Mouse (Mus musculus): Measurements from ENCODE around the gene Jam2.
A peak's percentile ranks its signal among the peaks of the same experiment; 100 is the strongest.

The Jam2 gene

DNA sequence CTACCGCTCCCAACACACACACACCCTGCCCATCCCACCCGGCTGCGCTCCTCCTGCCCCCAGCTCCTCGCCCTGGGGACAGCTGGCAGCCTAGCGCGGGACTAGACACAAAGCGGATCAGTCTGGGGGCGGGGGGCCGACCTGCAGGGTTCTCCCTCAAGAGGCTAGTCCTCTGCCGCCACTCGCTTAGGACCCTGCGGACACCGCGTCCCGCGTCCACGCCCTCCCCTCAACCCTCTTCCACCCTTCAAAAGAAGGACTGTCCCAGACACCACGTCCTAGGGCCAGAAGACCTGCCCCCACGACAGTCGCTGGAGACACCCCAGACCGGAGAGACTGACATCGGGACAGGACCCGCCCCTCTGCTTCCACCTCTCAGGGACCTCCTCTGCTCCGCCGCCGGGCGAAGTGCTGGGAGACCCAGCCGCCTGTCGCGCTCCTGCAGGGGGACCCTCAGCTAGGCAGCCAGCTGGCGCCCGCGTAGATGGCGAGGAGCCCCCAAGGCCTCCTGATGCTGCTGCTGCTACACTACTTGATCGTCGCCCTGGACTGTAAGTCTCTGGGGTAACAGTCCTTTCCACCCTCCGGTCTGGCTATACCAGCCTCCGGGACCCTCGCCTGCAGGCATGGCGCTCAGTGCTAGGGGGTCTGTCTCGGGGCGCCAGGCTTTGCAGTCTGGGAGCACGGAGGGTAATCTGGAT, at the start of gene Jam2:
Gene Jam2, plus strand, starts transcription at position 121 of the 701 bp plus-strand sequence.
- DNase-seq (ENCODE audit: low spot score in 2 of 2): peak; percentile 9 to 12

DNA sequence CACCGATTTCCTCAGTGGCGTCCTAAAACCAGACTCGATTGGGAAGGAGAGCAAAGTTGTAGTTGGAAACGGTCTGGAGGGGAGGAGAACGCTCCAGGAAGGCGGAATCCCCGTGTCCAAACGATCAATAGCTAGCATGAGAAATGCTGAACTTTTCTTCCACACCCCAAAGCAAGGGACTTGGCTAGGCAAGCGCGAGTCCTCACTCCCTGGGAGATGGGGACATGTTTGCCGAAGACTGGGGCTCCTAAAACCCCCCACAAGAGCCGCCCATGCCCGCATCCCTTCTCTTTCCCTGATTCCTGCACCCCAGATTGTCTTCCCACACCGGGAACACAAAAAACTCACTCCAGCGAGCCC, 39.1 kb upstream of the Jam2 start:
- DNase-seq (ENCODE audit: low spot score in 2 of 2): no peak

DNA sequence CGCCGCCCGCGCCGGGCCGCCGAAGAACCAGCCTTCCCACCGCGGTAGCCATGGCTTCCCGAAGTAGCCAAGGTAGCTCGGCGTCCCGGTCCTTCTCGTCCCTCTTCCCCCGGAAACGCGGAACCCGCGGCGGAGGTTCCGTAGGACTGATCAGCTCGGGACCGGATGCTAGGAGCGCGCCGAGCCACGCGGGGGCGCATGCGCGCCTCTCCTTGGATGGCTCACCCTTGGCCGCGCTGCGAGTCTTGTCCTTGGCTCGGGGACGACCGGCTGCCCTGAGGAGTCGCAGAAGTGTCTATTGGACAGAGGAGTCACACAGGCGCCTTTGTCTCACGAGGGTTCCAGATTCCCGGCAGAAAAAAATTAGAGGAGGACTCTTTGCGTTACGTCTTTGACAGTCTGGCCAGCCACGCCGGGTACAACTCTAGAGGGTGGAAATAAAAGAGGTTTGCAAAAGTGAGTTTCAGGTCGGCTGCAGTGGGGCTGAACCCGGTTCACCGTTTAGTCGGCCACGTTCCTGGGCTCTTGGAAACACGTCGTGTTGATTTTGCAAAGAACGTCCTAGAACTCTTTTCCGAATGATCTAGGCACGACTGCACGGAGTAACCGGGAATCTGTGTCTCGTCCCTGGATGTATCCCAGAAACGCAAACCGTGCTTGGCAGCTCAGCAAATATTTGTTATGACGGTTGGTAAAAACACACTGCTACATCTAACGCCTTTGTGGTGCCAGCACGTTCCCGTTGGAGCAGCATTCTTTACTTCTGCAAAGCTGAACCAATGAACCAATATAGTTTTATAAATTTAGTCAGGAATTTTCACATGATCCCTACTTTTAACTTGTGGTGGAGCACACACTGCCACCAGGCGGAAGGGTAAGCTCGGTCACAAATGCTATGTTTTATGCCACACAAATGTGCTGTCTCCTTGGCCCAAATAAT, 38.5 kb upstream of the Jam2 start, which contains the start of gene Mrpl39:
Gene Mrpl39, minus strand, starts transcription at position 577 of the 940 bp plus-strand sequence.
- DNase-seq (ENCODE audit: low spot score in 2 of 2): peak; percentile 89 to 94

DNA sequence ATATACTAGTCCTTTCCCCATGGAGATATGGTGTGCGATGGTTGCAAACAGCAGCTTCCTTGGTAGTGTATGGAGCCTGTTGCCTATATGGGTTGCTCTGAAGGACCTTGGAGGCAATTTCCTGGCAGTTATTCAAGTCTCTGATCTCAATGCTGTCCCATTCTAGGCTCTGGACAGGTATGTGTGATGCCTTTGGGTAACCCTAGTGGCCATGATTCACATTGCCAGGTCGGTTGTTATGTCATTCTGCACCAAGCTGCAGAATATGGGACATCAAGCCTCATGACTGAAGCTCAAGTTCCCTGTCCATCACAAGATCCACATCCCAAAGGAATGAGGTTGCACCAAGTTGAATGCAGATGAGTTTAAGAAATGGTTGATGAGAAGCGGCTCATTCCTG, 36.6 kb upstream of the Jam2 start:
- no peak for DNase-seq (ENCODE audit: low spot score in 2 of 2)

DNA sequence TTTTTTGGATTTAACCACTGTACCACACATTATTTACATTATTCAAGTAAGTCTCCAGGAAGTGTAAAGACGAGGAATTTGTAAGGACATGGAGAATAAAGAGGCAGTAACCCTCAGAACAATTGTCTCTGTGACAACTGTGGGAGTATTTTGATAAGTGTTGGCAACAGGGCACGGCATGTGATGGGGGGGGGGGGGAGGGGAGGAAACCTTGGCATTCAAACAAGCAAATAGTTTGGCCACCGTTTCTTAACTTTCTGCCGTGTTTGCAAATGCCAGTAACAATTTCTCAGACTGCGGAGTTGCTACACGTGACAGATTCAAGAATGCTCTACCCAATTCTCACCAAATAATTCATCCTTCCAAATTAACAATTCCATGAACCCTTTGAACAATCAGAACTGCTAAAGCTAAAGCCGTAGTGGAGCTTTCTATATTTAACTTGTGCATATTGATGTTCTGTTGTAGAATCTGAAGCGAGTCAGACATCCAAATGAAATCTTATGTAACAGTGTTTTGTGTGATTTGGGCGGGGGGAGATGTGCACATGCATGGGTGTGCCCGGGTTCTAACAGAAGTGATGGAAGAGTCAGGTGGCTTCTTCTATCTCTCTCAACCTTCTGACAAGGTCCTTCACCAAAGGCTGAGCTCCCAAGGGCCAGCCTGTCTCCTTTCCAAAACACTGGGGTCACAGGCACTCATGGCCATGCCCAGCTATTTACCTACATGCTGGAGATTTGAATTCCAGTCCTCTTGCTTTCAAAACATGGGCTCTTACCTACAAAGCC, 29.0 kb upstream of the Jam2 start:
- no peak for DNase-seq (ENCODE audit: low spot score in 2 of 2)

DNA sequence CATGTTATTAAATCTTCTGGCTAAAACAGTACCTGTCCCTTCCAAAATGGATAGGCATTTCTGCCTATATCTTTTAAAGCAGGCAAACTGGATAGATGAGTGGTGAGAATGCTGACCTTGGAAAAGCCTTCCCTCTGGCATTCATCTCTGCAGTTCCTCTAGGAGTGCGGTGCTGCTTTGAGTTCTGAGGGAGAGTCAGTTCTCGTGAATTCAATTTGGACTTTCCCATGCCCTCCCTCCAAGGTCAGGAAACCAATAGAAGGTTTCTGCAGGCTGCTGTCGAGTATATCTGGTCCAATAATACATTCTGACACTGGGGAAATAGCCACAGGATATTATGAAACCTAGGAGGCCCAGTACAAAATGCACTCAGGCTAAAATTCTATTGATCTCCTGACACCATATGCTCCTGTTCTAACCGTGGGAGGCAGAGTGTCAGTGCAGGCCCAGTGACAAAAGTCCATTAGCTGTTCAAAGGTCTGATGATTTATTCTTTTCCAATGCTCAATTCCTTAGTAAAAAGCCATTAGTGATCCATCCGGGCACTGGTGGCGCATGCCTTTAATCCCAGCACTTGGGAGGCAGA, 28.1 kb upstream of the Jam2 start:
- DNase-seq (ENCODE audit: low spot score in 2 of 2): no peak

DNA sequence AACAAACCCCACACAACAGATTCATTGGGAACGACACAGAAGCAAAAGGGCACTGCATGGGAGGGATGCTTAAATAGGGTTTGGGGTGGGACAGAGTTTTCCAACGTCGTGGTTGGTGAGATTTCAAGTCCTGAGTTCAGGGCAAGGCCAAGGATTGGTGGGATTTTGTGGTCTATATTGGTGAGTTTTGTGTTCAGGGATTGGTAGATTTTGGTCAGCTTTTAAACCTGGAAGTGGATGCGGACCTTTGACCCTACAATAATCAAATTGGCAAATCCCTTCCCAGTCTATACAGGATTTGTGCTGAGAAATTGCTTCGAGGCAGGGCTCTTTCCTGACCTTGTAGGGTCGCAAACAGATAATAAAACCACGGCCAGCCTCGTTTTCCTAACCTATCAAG, 6.0 kb upstream of the Jam2 start:
- no peak for DNase-seq (ENCODE audit: low spot score in 2 of 2)

DNA sequence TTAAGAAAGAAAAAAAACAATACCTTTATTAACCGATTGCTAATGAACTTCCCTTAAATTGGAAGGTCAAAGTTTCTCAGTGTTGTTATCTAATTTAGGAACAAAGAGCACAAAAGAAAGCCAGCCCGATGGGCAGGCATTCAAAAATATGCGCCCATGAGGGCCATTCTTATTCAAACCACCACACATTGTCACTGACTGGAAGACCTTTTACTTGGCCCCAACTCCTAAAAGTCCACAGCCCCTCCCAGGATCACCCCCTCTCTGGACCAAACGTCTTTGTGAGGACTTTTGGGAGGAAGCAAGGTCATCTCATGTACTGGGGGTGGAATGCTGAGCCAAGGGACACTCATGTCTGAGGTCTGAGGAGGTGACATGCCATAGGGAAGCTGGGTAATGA, 4.7 kb upstream of the Jam2 start:
- DNase-seq (ENCODE audit: low spot score in 2 of 2): no peak

DNA sequence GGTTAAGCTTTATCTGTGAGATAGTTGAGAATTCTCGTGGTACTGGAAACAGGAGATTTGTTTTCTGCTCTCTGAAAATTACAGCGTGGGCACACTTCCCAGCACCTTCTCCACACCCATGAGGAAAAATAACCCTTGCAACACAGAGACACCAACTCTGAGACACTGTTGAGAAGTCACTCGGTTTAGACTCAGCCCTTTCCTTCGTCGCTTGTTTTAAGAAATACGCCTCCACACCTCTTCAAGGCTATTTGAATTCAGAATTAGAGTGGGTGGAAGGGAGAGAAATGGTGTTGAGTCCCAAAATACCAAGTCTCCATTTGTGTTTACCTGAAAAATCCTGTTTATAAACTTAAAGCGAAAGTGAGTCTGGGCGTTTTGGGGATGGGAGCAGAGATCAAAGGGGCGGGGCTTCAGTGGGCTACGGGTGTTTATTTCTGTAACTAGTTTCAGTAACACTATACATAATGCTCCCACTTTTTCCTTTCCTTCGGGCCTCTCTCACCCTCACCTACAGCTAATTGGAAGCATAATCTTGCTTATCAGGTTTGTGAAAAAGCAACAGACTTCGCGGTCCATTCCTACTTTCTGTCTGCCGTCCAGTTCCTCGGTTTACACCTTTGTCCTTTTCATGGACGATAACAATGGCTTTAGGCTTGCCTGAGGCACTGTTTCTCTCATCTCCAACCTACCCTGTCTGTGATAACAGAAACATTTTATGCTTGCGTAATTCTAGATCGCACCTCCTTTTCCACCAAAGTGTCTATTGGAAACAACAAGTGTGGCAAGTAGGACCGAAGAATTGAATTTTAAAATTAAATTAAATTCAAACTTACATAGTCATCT, 4.1 kb upstream of the Jam2 start:
- DNase-seq (ENCODE audit: low spot score in 2 of 2): no peak

DNA sequence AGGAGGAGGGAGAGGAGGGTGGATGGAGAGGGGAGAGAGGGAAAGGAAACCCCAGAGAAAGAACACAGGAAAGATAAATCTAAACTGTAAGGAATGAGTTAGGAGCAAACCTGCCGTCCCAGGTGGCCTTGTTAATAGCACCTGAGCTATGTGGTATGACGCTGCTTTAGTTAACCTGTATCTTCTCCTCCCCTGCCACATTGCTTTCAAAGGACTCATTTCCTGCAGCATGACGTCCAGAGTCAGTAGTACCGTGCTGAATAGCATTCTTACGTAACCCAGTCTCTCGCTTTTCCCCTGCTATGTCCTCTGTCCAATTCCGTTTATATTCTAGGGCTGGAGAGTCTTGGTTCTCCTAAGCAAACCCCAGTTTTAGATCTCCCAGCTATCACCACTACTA, 3.0 kb upstream of the Jam2 start:
- no peak for DNase-seq (ENCODE audit: low spot score in 2 of 2)

DNA sequence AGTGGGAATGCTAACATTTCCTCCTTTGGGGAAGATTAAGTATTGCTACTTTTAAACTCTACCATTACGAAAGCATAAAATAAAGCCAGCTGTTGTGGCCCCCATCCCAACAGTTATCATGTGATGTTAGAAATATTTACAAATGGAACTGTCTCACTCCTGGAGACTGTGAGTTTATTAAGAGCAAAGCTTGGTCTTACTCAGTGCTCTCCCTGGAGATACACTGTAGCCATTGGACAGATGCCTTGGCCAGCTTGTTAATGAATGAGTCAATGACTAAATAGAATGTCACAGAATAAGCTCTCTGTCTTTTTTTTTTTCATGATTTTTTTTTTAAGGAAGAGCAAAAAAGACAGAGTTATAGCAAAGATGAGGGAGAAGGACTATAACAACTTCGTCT, 2.5 kb upstream of the Jam2 start:
- DNase-seq (ENCODE audit: low spot score in 2 of 2): no peak

DNA sequence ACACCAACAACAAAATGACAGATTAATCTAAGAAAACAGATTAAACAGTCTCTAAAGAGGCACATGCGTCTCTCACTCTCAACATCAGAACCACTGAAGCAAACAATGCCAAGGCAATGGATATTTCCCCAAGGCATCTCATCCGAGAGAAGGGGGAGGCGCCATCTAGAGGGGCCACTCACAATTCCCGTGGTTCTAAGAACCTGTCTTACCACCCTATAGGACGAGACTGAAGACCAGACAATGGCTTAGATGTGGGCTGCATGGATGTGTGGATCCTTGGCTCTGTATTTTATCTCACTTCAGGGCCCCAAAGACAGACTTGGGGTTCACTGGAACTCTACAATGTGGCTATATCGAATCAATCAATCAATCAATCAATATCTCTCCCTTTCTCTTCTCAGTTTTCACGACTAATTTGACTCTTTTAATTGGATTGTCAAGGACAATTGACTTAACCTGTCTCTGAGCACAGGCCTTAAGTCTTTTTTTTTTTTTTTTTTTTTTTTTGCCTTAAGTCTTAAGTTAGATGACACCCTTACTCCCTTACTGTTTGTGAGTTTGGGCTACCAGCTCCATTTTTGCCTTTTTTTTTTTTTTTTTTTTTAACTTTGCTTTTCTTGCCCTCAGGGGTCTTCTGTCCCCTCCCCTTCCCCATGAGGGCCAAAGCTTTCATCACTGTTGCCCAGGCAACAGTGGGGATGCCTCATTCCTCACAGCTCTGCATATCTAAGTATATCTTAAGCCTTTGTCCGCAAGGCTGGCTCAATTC, 1.2 kb upstream of the Jam2 start:
- DNase-seq (ENCODE audit: low spot score in 2 of 2): no peak

DNA sequence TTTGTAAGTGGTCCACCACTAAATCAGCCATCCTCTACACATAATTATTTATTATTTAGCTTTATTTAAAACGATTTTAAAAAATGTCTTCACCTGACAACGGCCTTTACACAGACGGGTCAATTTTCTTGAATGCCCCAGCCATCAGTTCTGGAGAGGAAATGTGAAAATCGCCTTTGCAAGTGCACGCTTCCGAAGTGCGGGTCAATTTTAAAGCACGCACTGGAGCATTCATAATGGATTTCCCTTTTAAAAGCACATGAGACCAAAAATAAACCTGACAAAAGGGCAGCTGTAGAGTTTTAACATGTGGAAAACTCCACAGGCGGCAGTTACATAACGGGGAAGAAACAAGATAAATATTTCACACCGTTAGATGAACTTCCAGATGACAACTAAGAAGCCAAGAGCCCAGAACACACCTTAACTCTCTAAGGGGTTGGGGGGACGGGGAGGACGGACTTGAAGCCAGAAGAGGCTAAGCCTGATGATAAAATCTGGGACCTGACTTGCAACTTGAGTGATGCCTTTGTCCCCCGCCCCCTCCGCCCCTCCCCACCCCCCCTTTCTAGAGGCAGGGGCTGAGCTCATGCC, 558 bp upstream of the Jam2 start:
- no peak for DNase-seq (ENCODE audit: low spot score in 2 of 2)

DNA sequence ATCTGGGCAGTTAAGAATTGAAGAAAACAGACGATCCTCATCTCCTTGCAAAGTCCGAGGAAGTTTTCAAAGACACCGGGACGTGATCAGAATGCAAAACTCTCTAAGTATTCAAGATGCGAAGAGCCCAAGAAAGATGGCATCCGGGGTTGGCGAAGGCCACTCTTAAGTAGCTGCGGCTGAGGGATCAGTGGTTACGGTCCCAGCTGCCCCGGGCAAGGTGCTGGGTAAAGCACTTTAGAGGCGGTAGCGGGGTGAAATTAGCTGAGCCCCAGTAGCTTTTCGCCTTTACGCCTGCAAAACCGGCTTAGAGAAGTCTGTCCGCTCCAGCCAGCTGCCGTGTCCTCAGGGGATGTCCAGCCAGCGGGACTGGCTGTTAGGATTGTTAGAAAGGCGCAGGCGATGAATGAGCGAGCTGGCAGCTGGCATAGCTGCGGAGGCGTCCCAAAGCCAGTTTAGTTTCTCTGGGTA, 873 bp downstream of the Jam2 start:
- no peak for DNase-seq (ENCODE audit: low spot score in 2 of 2)

DNA sequence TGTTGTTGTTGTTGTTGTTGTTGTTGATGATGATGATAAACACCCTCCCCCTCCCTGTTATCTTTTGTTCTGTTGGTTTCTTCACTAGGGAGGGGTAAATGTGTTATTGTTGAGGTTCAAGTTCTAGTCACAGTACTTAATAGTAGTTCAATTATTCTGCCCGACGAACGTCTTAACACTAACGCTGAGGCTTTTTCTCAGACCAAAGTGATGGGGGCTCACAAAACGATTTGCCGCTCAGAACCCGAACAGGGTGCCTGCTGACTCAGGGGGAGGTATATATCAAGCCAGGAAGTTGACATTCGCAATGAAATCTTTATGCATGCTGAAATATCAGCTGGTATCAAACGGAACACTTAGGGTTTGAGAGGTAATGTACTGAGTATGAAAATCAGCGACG, 1.4 kb downstream of the Jam2 start:
- no peak for DNase-seq (ENCODE audit: low spot score in 2 of 2)

DNA sequence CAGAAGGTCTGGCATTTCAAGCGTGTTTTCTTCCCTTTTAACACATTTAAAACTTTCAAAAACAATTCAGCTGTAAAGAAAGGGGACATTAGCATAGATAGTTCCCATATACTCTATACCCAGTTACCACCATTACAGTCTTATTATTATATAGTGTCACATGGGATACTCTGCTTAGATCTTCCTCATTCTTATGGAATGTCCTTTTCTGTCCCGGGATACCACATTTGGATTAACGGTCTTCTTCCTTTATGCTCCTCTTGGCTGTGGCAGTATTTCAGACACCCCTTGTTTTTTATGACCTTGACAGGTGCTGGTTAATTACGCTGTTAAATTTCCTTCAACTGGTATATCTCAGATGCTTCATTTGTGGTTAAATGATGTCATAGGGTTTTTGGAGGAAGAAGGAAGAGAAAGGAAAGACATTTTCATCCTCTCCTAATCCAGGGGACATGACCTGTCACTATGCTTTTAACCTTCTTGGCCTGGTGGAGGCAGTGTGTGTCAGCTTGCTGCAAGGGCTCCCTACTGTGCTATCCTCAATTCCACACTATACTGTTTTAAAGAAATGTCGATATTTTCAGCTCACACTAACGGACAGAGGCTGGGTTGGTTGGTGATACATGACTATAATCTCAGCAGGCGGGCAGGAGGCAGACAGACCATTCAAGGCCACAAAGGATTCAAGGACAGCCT, 2.3 kb downstream of the Jam2 start:
- DNase-seq (ENCODE audit: low spot score in 2 of 2): no peak

DNA sequence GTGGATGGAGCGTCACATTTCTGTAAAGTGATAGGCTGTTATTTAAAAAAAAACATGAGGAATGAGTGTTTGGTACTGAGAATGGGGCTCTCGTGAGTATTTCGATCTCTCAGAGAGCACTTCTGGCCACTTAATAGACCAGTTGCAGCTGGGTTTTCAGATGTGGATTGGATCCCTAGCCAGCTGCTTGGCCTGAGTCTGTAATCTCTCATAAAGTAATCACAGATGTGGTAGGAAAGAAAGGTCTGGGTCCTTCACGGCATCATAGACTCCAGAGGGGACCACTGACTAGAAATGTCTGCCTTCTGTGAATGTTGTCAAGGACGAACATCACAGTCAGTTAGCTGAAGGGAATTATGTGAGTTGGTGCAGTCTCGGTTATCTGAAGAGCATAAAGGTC, 4.5 kb downstream of the Jam2 start:
- DNase-seq (ENCODE audit: low spot score in 2 of 2): no peak

DNA sequence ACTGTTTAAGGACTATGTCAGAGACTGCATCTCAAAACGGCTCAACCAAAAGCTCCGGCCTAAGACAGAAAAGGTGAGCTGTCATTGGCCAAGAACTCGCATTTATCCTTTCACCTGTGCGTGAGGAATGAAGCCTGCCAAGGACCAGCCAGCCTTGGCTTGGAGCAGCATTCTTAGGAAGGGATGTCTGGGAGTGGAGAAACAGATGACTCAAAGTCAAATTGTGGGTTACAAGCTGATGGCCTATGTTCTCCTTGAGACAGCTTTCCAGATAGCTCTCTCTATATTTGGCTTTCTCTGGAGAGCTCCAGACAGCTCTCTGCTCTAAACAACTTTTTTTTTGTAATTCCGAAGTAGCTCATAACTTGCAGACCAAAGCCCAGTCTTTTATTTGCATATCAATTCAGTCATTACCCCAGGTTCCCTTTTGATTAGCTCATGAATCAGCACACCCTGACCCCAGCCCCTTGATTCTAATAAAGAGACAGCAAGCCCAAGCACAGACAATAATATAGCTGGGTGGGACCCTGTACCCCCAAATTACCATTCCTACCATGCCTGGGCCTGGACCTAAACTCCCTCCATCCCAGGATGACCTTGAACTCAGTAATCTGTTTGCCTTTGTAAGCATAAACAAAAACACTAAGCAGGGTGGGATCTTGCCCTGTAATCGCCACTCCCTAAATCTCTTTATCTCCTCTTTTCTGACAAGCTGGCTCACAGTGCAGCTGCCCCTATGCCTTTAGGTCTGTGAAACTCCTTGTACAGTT, 5.1 kb downstream of the Jam2 start:
- no peak for DNase-seq (ENCODE audit: low spot score in 2 of 2)
